Mouse (Mus musculus) stomach, postnatal 0 days (tissue): ENCODE measurements around the gene Chst14.

Source experiments
- CTCF ChIP-seq: IDR thresholded peaks from 2 replicates; pipeline ENCODE4 v1.5.1; 2016; ENCODE audit warnings: antibody characterized with exemption, low read depth, mild to moderate bottlenecking, moderate library complexity
- EP300 ChIP-seq: optimal IDR thresholded peaks from 2 replicates; pipeline ENCODE3; 2016; ENCODE audit warnings: antibody characterized with exemption

- TF ChIP-seq CTCF (no peak), EP300 (no peak)
Measured at GRCm38 (mm10) chr2:118899306-118899705, 27.0 kb upstream of the Chst14 start.
